Mouse (Mus musculus): Measurements from ENCODE around the gene Rpap2. TPM values are rescaled to one million over a fixed set of nuclear protein-coding genes. Genes with fewer than 3 reads are reported as not detected.

Gene Rpap2
- polyA plus RNA-seq, 1 experiment: 12.3 TPM

- TF ChIP-seq POLR2A (IDR thresholded peaks at IDR 0.05; ENCODE audit: borderline replicate concordance, extremely low read depth, insufficient read depth, insufficient read length, poor library complexity, severe bottlenecking) (0 out of 2 replicates have a peak, but pooled peaks have one; percentile 14), CTCF (IDR thresholded peaks at IDR 0.05; ENCODE audit: borderline replicate concordance, extremely low read depth, insufficient read depth, insufficient read length) (no peak)
- DNase-seq (ENCODE audit: low read depth): peak; percentile 94
Observed at GRCm38 (mm10) chr5:107687592-107688498, 90.7 kb downstream of the Rpap2 start.

- TF ChIP-seq CTCF (IDR thresholded peaks at IDR 0.05; ENCODE audit: borderline replicate concordance, extremely low read depth, insufficient read depth, insufficient read length) (no peak), POLR2A (IDR thresholded peaks at IDR 0.05; ENCODE audit: borderline replicate concordance, extremely low read depth, insufficient read depth, insufficient read length, poor library complexity, severe bottlenecking) (no peak)
- no peak for DNase-seq (ENCODE audit: low read depth)
Observed at GRCm38 (mm10) chr5:107688499-107688866, 91.3 kb downstream of the Rpap2 start.

- DNase-seq (ENCODE audit: low read depth): no peak
- TF ChIP-seq CTCF (IDR thresholded peaks at IDR 0.05; ENCODE audit: borderline replicate concordance, extremely low read depth, insufficient read depth, insufficient read length): no peak
- no peak for TF ChIP-seq POLR2A (IDR thresholded peaks at IDR 0.05; ENCODE audit: borderline replicate concordance, extremely low read depth, insufficient read depth, insufficient read length, poor library complexity, severe bottlenecking)
Observed at GRCm38 (mm10) chr5:107695019-107695418, 97.8 kb downstream of the Rpap2 start.

- DNase-seq (ENCODE audit: low read depth): no peak
- TF ChIP-seq POLR2A (IDR thresholded peaks at IDR 0.05; ENCODE audit: borderline replicate concordance, extremely low read depth, insufficient read depth, insufficient read length, poor library complexity, severe bottlenecking): no peak
- TF ChIP-seq CTCF (IDR thresholded peaks at IDR 0.05; ENCODE audit: borderline replicate concordance, extremely low read depth, insufficient read depth, insufficient read length): no peak
Observed at GRCm38 (mm10) chr5:107698888-107699287, 101.7 kb downstream of the Rpap2 start.

- TF ChIP-seq CTCF (IDR thresholded peaks at IDR 0.05; ENCODE audit: borderline replicate concordance, extremely low read depth, insufficient read depth, insufficient read length): no peak
- no peak for TF ChIP-seq POLR2A (IDR thresholded peaks at IDR 0.05; ENCODE audit: borderline replicate concordance, extremely low read depth, insufficient read depth, insufficient read length, poor library complexity, severe bottlenecking)
- DNase-seq (ENCODE audit: low read depth): no peak
Observed at GRCm38 (mm10) chr5:107700873-107701272, 103.7 kb downstream of the Rpap2 start.

DNA sequence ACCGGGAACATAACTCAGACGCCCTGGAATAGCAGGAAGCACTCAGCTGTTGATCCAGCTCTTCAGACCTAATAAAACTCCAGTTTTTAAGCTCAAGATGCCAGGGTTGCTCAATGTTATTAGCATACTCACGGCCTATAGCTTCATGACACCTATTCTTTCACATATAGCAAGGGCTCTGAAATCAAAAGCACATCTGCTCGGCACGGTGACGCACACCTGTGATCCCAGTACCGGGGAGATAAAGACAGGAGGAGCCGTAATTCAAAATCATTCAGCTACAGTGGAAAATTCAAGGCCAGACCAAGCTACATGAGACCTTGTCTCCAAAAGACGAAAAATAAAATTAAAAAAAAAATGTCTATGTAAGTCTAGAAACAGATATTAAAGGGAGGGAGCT, 104.5 kb downstream of the Rpap2 start:
- no peak for DNase-seq (ENCODE audit: low read depth)
- TF ChIP-seq CTCF (IDR thresholded peaks at IDR 0.05; ENCODE audit: borderline replicate concordance, extremely low read depth, insufficient read depth, insufficient read length): no peak
- no peak for TF ChIP-seq POLR2A (IDR thresholded peaks at IDR 0.05; ENCODE audit: borderline replicate concordance, extremely low read depth, insufficient read depth, insufficient read length, poor library complexity, severe bottlenecking)

DNA sequence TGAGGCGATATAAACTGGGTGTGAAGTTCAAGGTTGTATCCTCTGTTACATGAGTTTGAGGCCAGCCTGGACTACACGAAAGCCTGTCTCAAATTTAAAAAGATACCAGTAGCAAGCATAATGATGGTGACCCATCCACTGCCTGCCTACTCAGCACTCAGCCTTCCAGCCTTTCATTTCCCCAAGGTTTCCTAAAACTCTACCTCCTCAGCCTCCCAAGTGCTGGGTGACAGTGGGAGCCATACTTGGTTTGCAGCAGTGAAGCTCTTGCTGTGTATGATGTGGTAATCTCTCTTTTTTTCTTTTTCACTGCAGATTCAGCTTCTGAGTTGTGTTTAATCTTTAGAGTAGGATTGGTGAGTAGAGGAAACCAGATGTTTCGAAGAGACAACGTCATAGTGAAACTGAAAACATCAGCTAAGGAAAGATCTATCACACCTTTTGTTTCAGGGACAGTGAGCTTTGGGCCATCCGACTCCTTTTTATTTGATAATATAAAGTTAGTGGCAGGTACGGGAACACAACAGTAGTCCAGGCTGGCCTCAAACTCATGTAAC, 106.1 kb downstream of the Rpap2 start:
- DNase-seq (ENCODE audit: low read depth): no peak
- no peak for TF ChIP-seq CTCF (IDR thresholded peaks at IDR 0.05; ENCODE audit: borderline replicate concordance, extremely low read depth, insufficient read depth, insufficient read length)
- TF ChIP-seq POLR2A (IDR thresholded peaks at IDR 0.05; ENCODE audit: borderline replicate concordance, extremely low read depth, insufficient read depth, insufficient read length, poor library complexity, severe bottlenecking): no peak

- no peak for DNase-seq (ENCODE audit: low read depth)
- TF ChIP-seq CTCF (IDR thresholded peaks at IDR 0.05; ENCODE audit: borderline replicate concordance, extremely low read depth, insufficient read depth, insufficient read length) (no peak), POLR2A (IDR thresholded peaks at IDR 0.05; ENCODE audit: borderline replicate concordance, extremely low read depth, insufficient read depth, insufficient read length, poor library complexity, severe bottlenecking) (no peak)
Observed at GRCm38 (mm10) chr5:107705756-107706155, 108.6 kb downstream of the Rpap2 start.

DNA sequence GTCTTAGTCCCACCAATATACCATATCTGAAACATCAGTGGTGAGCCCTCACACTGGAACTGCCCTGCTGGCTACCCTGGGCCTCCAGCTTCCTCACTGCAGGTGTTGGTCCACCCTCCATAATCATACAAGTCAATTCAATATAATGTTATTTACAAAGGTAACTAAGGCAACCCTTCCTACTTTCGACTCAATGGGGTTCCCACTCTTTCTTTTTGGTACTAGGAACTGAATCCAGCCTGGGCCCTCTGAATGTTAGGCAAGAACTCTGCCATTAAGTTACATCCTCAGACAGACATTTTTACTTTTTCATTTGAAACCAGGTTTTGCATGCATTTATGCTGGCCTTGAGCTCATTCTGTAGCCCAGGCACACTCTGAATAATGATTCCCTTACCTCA, 109.1 kb downstream of the Rpap2 start:
- no peak for DNase-seq (ENCODE audit: low read depth)
- TF ChIP-seq POLR2A (IDR thresholded peaks at IDR 0.05; ENCODE audit: borderline replicate concordance, extremely low read depth, insufficient read depth, insufficient read length, poor library complexity, severe bottlenecking): no peak

GRCm38 (mm10) chr5:107708124-107708797, 111.1 kb downstream of the Rpap2 start:
- no peak for DNase-seq (ENCODE audit: low read depth)
- no peak for TF ChIP-seq CTCF (IDR thresholded peaks at IDR 0.05; ENCODE audit: borderline replicate concordance, extremely low read depth, insufficient read depth, insufficient read length)
- TF ChIP-seq POLR2A (IDR thresholded peaks at IDR 0.05; ENCODE audit: borderline replicate concordance, extremely low read depth, insufficient read depth, insufficient read length, poor library complexity, severe bottlenecking): no peak

Other genes starting within 250 kb of the Rpap2 start
- 1.7 and 2.7 TPM in 2 replicates for gene Ephx4, start 194.6 kb upstream of the Rpap2 start, polyA plus RNA-seq (2012; rRNA removed)
- gene Lpcat2b, start 165.8 kb upstream of the Rpap2 start, polyA plus RNA-seq (2012; rRNA removed): not detected in 2 replicates
- 13.0 and 15.2 TPM in 2 replicates for gene Btbd8, start 159.4 kb upstream of the Rpap2 start, polyA plus RNA-seq (2012; rRNA removed)
- 0.16 and 0.33 TPM in 2 replicates for gene Gm42669, start 89.8 kb upstream of the Rpap2 start, polyA plus RNA-seq (2012; rRNA removed)
- 0.10 TPM in 2 replicates for gene 1700028K03Rik, start 62.7 kb upstream of the Rpap2 start, polyA plus RNA-seq (2012; rRNA removed)
- gene Glmn, start 515 bp downstream of the Rpap2 start, polyA plus RNA-seq (2012; rRNA removed): 16.0 and 18.3 TPM in 2 replicates
- 0.10 and 0.11 TPM in 2 replicates for gene Gfi1, start 128.7 kb downstream of the Rpap2 start, polyA plus RNA-seq (2012; rRNA removed)
- not detected in 2 replicates for gene Ube2d2b, start 232.7 kb downstream of the Rpap2 start, polyA plus RNA-seq (2012; rRNA removed)